Mouse (Mus musculus) lung, adult 18-20 months (tissue): ENCODE measurements around the gene Gm9857.

ENCODE experiments used
- DNase-seq, 2 experiments: peaks; one replicate each; pipeline ENCODE4 v3.0.0; 2022; ENCODE audit warnings: mixed read lengths in 2 of 2

Gm9857 gene

DNA sequence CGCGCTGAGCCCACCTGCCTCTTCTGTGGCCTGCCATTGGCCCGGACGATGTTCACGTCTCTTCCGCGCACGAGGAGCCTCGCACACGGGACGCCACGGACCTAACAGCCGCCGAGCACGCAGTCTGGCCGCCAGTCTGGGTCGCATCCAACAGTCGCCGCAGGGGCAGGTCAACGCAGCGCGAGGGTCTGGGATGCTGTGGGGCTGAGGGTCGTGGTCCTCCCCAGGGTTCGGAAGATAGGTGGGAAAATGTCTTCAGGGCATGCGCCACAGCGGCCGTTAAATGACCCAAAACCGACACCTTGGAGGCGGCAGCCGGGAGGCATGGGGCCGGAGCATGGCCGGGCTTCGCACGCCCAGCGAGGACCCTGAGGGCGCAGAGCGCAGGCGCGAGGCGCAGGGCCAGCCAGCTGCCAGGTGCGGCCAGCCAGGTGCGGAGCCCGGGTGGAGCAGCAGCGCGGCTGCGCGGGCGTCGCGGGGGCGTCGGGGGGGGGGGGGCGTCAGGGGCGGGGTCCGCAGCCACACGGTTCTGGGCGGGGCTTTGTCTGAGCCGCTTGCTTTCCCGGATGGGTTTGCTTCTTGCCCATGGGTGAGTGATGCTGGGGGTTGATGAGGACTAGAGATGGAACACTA is at the start of gene Gm9857:
Gene Gm9857, minus strand, starts transcription at position 445 of the 633 bp plus-strand sequence.
- DNase-seq: no peak

DNA sequence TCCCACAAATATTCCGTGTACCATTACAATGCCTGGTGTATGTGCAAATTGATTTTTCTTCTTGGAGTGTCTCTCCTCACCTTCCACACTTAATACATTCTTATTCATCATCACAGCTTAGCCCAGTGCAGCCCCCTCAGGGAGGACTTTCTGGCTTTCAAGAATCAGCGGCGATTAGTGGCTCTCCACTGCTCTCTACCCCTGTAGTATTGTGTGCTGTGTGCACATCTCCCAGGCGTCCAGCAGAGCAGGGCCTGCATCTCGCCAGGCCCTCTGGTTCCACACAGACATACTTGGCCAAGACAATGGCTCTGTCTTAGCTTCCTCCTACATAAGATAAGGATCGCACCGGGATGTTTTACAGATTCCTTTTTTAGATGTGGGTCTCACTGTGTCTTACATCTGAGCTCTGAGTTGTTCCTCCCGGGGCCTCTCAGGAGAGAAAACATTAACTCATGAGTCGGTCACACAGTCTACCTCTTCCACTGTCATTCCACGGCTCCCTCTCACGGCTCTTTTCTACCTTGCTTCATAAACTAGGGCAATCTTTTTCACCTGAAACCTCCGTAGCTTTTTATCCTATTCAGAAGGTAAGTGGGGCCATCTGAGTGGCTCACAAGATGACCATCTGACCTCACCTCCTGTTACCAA is 46.9 kb upstream of the Gm9857 start:
- DNase-seq: no peak

DNA sequence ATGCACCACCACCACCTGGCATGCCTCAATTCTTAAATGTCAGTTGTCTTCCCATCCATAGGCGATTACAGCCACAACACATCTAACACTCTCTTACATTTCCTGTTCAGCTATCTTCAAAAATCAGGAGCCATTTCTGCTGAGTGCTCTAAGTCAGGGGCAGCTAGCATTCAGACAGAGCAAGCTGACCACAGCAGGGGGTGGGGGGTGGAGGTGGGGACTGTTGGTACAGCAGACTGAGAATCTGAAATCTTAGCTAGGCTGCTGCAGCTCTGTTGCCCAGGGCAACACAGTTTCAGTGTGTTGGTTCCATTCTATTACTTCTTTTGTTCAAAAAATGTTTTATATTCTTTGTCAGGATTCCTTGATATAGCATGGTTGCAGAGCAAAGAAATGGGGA is 46.3 kb upstream of the Gm9857 start:
- no peak for DNase-seq

DNA sequence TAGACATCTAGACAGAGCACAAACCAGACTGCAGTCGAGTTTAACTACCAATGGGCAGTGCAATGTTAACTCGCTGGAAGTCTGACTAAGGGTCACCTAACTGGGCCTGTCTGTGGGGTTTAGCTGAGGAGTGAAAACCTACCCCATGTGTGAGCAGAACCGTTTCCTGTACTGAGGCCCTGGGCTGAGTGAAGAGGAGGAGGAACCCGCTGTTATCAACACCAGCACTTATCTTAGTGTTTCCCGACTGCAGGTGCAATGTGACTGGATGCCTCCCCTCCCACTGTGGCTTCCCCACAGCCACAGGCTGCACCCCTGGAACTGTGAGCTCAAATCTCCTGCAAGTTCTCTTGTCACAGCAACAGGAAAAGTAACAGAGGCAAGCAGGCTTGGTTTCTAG is 43.7 kb upstream of the Gm9857 start:
- no peak for DNase-seq

DNA sequence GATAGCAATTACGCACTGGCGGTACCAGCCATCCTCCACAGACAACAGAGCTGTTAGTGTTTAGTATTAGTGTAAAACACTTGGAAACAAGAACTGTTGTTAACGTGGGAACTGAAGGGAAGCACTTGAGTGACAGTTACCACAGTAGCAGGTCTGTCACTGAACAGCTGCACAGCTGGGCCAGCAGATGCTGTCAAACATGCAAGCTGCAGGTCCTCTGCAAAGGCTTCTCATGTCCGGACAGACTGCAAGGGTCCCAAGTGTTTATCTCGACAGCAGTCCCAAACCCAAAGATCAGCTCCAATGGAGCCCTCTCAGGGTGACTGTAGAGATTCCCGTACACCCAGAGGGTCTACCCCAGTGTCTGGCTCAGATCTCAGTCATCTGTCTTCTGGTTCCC is 41.7 kb upstream of the Gm9857 start:
- DNase-seq: no peak

DNA sequence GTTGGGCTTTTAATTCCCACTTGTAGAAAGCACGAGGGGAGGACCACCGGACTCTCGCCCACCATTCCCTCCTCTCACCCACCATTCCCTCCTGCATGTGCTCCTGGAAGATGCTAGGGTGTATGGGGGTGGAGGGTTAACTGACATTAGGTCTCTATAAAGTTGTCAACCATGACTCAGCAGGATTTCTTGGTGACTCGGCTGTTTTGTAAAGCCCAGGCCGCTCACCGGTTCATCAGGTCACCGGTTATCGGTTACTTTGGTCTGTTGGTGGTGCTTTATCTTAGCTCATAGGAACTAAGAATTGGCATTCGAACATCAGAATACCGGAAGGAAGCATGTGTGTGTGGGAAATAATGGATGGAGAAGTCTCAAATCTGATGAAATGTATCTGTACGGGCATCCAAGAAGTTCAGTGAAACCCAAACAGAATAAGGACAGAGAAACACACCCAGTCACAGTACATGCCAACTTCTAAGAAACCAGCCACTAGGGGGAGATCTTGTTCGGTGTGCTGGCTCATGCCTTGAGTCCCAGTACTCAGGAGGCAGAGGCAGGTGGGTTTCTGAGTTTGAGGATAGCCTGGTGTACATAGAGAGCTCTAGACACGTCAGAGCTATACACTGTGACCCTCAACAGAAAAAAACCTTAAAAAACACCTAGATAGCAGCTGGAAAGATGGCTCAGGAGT is 37.2 kb upstream of the Gm9857 start:
- peak in 1 of 2 experiments; percentile 33 for DNase-seq

DNA sequence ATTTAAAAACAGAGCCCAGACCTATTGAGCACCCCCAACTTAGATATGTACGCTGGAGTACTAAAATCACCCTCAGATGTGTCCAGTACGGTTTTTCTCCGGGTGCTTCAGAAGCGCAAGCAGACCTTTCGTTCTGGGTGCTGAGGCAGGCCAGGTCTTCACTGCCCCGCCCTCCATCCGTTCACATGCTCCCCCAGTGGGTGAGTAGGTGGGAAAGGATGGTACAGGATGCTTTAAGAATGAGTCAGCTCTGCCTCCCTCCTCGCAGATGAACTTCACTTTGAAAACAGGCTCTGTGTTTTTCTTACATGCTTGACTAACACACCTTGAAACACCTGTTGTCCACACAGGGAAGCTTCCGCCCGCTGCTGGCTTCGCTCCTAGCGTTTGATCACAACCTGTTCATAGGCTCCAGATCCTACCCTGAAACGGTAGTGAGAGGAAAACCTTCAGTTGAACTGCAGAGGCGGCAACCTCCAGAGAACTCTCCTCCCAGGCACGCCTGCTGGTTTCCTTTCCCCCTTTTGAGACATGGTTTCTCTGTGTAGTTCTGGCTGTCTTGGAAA is 34.8 kb upstream of the Gm9857 start:
- DNase-seq: no peak

DNA sequence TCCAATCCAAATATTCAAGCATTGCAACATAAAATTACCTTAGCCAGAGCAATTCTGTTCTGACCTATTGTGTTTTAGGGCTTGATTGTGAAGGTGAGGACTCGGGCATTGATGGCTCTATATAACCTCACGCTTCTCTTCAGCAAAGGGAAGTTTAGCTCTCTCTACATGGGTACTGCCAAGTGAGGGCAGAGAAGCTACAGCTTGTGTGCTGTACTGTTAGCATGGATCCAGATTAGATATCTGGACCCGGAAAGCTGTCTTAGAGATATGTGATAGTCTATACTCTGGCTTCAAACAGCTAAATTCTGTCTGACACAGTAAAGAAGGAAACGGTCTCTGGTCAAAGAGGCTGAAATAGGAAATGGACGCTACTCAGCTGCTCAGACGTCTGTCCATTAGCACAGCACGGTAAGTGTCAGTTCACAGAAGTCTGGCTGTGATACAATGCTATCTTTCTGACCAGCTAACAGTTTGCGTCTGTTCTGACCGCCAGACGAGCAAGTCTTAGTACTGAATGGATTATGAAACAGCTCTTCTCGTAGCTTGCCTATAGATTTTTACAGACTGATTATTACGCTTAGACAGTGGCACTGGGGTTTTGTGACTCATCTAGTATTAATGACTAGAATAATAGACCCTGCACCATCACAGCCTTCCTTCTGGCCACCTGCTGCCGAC is 33.9 kb upstream of the Gm9857 start:
- DNase-seq: no peak

DNA sequence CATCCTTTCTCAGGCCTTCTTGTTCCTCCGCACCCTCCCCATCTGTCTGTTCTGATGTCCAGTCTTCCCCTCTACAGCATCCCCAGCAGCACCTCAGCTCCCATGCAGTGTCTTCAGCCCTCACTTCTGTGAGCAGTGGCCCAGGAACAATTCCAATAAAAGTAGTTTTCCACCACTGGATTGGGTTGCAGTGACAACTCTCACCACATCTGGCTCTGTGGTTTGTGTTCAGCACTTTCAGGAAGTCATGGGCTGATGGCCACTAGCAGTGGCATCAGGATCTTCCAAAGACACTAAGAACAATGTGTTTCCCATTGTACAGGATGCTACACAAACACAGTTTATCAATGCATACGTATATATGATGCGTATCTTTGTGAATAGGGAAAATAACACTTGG is 25.8 kb upstream of the Gm9857 start:
- DNase-seq: no peak

DNA sequence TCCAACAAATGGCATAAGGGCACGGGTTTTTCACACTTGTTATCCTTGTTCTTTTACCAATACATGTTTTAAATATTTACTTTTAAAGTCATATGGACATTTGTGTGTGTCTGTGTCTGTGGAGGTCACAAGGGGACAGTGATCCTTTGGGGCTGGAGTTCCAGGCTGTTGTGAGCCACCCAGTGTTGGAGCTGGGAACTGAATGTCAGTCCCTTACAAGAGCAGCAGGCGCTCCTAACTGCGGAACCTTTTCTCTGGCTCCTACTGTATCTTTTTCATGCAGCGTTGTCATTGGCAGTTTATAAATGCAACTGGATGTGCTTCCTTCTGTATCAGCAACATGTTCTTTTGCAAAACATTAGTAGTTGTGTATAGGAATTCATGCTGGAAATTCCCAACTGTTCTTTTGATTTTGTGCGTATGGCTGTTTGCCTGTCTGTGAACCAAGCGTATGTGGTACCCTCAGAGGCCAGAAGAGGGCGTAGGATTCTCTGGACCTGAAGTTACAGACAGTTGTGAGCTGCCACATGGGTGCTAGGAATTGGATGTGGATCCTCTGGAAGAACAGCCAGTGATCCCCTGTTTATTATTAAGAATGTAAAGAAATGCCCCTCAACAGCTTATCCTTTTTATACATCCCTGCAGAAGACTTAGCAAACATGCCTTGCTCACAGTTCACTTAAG is 24.3 kb upstream of the Gm9857 start:
- DNase-seq: no peak

DNA sequence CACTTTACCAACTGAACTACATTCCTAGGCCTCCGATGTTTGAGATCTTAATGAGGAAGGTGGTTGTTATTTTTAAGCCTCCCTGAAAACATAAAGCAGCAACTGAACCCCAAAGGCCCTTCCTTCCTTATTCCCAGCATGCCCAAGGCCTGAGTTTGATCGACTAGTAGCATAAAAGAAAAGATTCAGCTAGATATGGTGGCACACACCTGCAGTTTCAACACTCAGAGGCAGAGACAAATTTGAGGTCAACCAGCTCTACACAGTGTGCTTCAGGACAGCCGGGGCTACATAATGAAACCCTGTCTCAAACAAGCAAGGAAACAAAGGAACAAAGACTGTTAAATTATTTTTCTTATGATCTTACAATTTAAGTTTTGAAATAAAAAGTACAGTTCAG is 23.5 kb upstream of the Gm9857 start:
- DNase-seq: no peak

DNA sequence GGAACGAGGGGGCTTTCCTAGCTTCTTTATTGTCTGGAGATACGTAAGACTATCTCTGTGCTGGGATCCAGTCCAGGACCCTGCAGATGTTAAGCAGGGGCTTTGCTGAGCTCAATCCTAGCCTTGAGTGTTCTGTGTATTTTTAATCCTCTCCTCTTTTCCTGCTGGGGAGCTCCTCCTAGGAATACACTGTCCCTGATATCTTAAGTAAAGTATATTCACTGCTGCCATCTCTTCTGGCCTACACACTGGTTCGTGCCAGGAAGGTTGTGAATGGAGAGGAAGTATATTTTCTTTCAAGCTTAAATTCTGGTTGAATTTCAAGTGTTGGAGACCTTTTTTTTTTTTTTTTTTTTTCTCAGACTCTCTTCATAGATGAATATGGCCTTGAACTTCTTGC is 23.0 kb upstream of the Gm9857 start:
- DNase-seq: no peak

DNA sequence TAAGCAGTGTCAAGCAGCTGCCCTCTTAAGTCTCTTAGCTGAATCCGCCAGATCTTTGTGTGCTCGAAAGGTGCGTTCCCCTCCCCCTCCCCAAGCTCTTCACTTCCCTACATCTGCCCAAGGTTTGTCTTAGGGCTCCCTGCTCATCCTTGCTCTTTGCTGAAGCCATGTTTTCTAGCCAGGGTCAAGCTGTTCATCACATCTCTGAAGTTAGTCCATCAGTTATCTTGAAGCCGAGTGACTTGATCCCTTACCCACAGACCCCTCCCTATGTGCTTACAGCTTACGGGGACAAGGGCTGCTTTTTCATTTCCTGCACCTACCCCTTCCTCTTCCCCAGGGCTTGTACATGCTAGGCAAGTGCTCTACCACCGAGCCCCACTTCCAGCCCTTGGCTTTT is 21.4 kb upstream of the Gm9857 start:
- DNase-seq: no peak

DNA sequence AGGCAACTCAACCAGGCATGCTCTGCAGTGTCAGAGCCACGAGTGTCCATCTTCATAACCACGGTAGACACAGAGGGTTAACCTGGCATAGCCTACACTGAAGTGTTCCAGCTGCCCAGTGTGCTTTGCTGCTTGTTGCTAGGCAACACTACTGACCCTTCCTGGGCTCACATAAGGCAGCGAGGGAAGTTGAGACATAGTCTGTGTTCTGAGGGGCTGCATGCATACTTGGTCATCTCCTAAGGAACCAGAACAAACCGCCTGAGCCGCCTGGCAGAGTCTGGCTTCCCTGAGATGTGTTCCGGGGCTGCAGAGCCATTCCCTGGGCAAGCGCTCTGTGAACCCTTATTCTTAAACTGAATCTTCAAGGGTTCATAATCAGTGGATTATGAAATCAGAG is 21.0 kb upstream of the Gm9857 start:
- peak; percentile 23 to 47 for DNase-seq

DNA sequence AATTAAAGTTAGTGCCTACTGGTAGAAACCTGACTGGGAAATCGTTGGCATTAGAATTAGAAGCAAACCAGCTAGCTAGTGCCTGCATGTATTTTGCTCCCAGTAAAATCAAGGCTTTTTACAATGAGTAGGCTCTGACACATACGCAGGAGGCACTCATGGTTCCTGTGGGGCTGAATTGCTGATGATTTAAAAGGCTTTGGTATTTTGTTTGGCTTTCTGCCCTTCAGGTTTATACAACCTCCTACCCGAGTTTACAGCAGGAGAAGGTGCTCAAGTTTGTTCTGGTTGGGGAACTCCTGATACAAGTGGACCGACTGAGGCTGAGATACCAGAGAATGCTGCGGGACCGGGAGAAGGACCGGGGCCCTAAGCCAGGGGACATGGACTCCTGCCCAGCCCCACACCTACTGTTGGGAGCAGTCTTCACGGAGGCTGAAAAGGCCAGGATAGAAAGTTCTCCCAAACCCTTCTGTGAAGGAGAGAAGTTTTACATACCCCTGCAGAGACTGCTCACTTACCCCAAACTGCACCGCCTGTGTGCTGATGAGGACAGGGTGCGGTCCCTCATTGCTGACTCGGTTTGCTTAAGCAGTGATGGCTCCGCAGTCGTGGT is 19.5 kb upstream of the Gm9857 start:
- DNase-seq: peak in 1 of 2 experiments; percentile 16

DNA sequence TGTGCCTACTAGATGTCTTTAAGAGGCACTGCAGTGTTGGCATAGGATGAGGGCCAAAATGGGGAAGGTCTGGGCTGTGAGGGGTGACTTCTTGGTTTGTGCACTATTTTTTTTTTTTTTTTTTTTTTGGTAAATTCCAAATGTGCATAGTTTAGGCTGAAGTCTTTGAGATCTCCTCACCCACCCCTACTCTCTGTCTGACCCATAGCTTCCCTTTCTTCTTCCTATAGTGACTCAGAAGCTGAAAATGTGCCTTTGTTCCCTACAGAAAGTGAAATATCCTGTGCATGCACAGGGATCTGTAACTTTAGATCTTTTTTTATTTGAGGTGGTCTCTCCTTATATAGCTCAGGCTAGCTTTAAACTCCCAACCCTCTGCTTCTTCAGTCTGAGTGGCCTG is 17.7 kb upstream of the Gm9857 start:
- DNase-seq: peak in 1 of 2 experiments; percentile 27

DNA sequence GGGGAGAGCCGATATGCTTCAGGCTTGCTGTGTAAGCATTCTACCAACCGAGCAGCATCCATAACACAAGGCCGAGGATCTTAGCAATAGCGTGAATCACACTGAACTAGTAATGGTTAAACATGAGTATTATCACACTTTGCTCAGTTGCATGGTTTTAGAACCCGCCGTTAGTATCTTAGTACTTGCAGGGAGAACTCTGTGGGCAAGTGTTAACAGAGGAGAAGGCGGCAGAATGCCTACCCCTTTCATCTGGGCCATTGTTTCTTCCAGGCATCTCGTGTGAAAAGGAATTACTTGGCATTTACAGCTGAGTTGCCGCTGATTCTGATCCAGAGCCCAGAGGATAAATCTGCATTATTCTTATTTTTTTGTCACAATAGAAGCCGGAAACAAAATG is 751 bp upstream of the Gm9857 start:
- no peak for DNase-seq

DNA sequence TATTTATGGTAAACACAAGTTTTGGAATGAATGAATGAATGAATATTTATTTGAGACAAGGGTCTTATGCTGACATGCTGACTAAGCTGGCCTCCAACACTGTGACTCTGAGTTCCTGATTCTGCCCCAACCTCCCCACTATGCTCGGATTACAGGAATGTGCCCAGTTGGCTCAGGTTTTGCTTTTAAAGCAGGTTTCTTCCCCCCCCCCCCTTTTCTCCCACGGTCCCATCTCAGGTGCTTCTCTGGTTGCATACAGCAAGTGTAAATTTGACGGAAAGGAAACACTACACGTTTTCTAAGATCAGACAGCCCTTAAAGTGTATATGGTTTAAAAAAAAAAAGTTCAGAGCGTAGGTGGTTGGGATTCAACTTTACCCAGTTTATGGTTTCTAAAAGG is 672 bp downstream of the Gm9857 start, which contains the start of gene Henmt1:
Gene Henmt1, plus strand, starts transcription at position 301 of the 400 bp plus-strand sequence.
- DNase-seq: no peak

DNA sequence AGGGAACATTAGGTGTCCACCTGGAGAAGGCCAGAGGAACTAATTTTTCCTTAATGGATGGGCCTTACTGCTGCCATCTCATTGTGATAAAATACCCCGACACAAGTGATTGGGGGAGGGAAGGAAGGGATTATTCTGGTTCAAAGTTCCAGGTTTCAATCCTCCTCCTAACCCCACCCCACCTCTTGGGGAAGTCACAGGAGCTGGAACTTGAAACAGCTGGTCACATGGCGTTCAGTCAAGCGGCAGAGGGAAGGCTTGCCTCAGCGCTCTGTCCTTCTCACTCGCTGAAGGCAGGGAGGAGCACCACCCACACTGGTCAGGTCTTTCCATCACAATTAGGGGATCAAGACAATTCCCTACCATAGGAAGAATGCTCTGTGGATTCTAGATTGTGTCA is 1.6 kb downstream of the Gm9857 start:
- no peak for DNase-seq

DNA sequence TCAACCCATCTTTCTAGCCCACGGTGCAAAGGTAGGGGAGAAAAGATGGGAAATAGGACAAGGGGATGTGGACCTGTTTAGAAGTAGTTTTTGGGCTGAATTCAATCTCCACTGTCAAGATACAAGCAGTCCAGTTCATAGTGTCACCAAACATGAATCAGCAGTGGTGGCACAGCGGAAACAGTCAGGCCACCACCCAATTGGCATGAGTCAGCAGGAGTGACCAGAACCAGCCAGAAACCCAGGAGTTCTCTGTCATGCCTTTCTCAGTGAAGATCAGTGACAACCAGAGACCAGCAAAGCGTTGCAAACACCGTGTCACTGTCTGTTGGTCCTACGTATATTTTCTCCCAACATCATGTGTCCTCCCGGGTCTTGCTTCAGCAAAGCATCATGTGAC is 6.7 kb downstream of the Gm9857 start:
- DNase-seq: no peak

DNA sequence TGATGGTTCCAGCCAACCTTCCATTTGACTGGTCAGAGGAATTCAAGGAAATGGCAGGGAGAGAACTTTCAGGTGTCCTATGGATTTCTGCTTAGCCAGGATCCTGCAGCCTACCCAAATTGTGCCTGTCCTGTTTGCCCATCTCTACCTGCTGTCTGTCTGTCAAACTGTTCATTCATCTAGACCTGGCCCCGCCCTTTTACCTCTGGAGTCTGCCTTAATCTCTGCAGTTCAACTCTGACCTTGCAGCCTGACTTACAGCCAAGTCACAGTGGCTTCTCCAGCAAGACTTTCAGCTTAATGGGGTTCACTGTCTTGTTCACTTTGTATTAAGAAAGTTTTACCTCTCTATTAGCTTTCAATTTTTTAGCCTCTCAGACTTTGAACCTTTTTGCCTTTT is 13.9 kb downstream of the Gm9857 start:
- DNase-seq: no peak

DNA sequence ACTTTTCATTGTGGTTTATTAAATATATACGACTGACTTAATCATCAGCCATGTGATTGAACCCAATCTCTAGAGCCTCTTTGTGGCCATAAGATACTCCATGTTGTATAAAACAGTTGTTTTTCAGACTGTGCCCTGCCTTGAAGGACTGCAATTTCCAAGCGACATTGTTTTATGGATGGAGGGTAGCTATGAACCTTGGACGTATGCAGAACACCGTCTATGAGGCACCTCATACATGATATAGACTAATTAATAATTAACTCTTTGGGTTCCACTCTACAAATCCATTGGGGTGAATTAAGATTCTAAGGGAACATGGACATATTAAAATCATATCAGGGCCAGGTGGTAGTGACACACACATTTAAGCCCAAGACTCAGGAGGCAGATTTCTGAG is 14.6 kb downstream of the Gm9857 start:
- no peak for DNase-seq
